Mouse (Mus musculus) hindbrain, embryonic 13.5 days (tissue): ENCODE data around the gene Auts2. TPM values are rescaled to one million over a fixed set of nuclear protein-coding genes. Genes with fewer than 3 reads are reported as not detected.

ENCODE experiments used
- ATAC-seq: fragments of 200-750 bp; cut with Nextera tagmentation; 2 replicates; pipeline ENCODE4 v1.8.0; 2017; ENCODE audit warnings: moderate TSS enrichment; ENCODE audit not compliant: low FRiP score
- H3K27ac ChIP-seq: fragments of 300-500 bp; sonication (generic); 2 replicates; pipeline ENCODE4 v1.5.1; 2015; ENCODE audit warnings: inconsistent platforms, mild to moderate bottlenecking, moderate library complexity
- H3K27me3 ChIP-seq: fragments of 300-500 bp; sonication (generic); 2 replicates; pipeline ENCODE4 v1.6.1; 2015; ENCODE audit warnings: mild to moderate bottlenecking, inconsistent platforms
- H3K36me3 ChIP-seq: fragments of 300-500 bp; sonication (generic); 2 replicates; pipeline ENCODE4 v1.6.1; 2015; ENCODE audit warnings: mild to moderate bottlenecking, inconsistent platforms
- H3K4me1 ChIP-seq: fragments of 300-500 bp; sonication (generic); replicated peaks from 2 replicates; pipeline ENCODE4 v1.6.1; 2015; ENCODE audit warnings: inconsistent platforms
- H3K4me2 ChIP-seq: fragments of 300-500 bp; sonication (generic); 2 replicates; pipeline ENCODE4 v1.6.1; 2015; ENCODE audit warnings: inconsistent platforms, mild to moderate bottlenecking, moderate library complexity
- H3K4me3 ChIP-seq: fragments of 300-500 bp; sonication (generic); 2 replicates; pipeline ENCODE4 v1.5.1; 2015; ENCODE audit warnings: mild to moderate bottlenecking, inconsistent platforms
- H3K9ac ChIP-seq: fragments of 300-500 bp; sonication (generic); 2 replicates; pipeline ENCODE4 v1.6.1; 2015; ENCODE audit warnings: mild to moderate bottlenecking, inconsistent platforms
- H3K9me3 ChIP-seq: fragments of 300-500 bp; sonication (generic); 2 replicates; pipeline ENCODE4 v1.6.1; 2016; ENCODE audit warnings: inconsistent platforms
- WGBS: fragments of 180-500 bp; shearing (Covaris S2); methylation state at CpG from one replicate; pipeline ENCODE4 v1.1.7; 2015; 5-methylcytosine and 5-hydroxymethylcytosine counted together
- polyA plus RNA-seq: library from polyadenylated mRNA; unstranded; fragments of >200 nt; fragmentation: Nextera tagmentation; extraction: Ambion mirVana; gene quantifications from 2 replicates; pipeline ENCODE4 v1.2.1, GENCODE M21; 2015

The Auts2 gene
- polyA plus RNA-seq, 1 experiment from 2014 or later: 89.9 TPM

- H3K4me2 ChIP-seq: no peak overlapping the region
- WGBS: 90% methylated on average over 4 of the region's 4 CpGs
- H3K4me3 ChIP-seq: no peak overlapping the region
- no peak overlapping the region for H3K9ac ChIP-seq
- H3K27ac ChIP-seq: no peak overlapping the region
- H3K4me1 ChIP-seq: peaks cover 53% of the 10 kb centered on the region
- ATAC-seq: no peak
- H3K27me3 ChIP-seq: no peaks in the 10 kb centered on the region
- no peaks in the 10 kb centered on the region for H3K36me3 ChIP-seq
- H3K9me3 ChIP-seq: no peaks in the 10 kb centered on the region
Observed at GRCm38 (mm10) chr5:132537475-132537874, 5.7 kb downstream of the Auts2 start.

- ATAC-seq: no peak
- 27% methylated on average over 3 of the region's 3 CpGs for WGBS
Observed at GRCm38 (mm10) chr5:132526395-132526794, 16.7 kb downstream of the Auts2 start.

DNA sequence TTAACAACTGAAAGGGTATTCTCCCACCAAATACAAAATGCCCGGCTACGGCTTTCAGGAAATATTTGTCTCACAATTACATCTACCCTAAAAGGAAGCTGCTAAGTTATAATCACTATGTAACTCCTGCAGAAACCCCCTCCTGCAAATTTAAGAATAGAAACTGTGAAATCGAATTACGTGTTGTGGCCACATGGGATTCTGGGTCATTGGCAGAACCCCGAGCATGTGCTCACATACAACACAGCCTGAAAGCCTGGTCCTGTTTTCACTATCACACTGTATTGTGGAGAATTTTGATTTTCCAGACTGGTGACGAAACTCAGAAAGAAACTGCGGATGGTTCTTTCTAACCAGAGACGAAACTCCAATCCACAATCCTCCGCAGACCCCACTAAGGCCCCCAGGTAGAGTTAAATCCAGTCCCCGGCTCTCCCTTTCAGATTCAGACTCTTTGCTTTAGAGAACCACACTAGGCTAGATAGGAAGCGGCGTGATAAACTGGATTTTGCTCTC is 21.7 kb downstream of the Auts2 start:
- no peak overlapping the region for H3K4me3 ChIP-seq
- H3K36me3 ChIP-seq: no peaks in the 10 kb centered on the region
- no peak overlapping the region for H3K27ac ChIP-seq
- no peaks in the 10 kb centered on the region for H3K27me3 ChIP-seq
- 32% methylated on average over 12 of the region's 12 CpGs for WGBS
- H3K9ac ChIP-seq: 0 out of 2 replicates have a peak overlapping the region, but pooled peaks have one; percentile 29
- 0 out of 2 replicates have a peak overlapping the region, but pooled peaks have one; percentile 8 for H3K4me2 ChIP-seq
- no peak for ATAC-seq
- no peaks in the 10 kb centered on the region for H3K9me3 ChIP-seq
- peaks cover 81% of the 10 kb centered on the region for H3K4me1 ChIP-seq

More at GRCm38 (mm10) chr5:132526395-132526794, 16.7 kb downstream of the Auts2 start:
- no peak overlapping the region for H3K4me3 ChIP-seq
- no peaks in the 10 kb centered on the region for H3K27me3 ChIP-seq
- no peak overlapping the region for H3K4me2 ChIP-seq
- H3K27ac ChIP-seq: no peak overlapping the region
- no peaks in the 10 kb centered on the region for H3K9me3 ChIP-seq
- peaks cover 81% of the 10 kb centered on the region for H3K4me1 ChIP-seq
- no peaks in the 10 kb centered on the region for H3K36me3 ChIP-seq
- H3K9ac ChIP-seq: no peak overlapping the region

- Histone ChIP-seq H3K27ac (0 out of 2 replicates have a peak overlapping the region, but pooled peaks have one; percentile 52), H3K4me3 (no peak overlapping the region), H3K27me3 (no peaks in the 10 kb centered on the region), H3K9ac (no peak overlapping the region), H3K4me2 (no peak overlapping the region), H3K4me1 (peaks cover 83% of the 10 kb centered on the region), H3K36me3 (no peaks in the 10 kb centered on the region), H3K9me3 (no peaks in the 10 kb centered on the region)
- ATAC-seq: no peak
- 35% methylated on average over 6 of the region's 6 CpGs for WGBS
Observed at GRCm38 (mm10) chr5:132517879-132518278, 25.3 kb downstream of the Auts2 start.

DNA sequence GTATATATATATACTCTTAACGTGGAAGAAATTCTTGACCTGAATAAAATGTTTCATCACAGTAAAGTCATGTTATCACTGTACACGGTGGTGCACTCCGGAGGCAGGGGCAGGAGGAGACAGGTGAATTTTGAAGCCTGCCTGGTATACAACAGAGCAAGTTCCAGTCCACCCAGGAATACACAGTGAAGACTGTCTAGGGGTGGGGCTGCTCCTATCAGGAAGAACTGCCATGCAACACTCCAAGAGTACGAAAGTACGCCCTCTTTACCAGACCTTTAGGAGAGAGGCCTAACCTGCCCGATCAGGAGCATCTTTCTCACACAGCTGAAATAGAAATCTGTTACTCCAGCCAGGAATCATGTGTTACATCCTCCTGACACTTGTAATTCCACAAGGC is 28.6 kb downstream of the Auts2 start:
- H3K27ac ChIP-seq: no peak overlapping the region
- H3K4me1 ChIP-seq: peaks cover 63% of the 10 kb centered on the region
- 91% methylated on average over 6 of the region's 6 CpGs for WGBS
- H3K27me3 ChIP-seq: no peaks in the 10 kb centered on the region
- ATAC-seq: no peak
- H3K9ac ChIP-seq: no peak overlapping the region
- no peak overlapping the region for H3K4me3 ChIP-seq
- H3K4me2 ChIP-seq: no peak overlapping the region
- no peaks in the 10 kb centered on the region for H3K9me3 ChIP-seq
- H3K36me3 ChIP-seq: no peaks in the 10 kb centered on the region

DNA sequence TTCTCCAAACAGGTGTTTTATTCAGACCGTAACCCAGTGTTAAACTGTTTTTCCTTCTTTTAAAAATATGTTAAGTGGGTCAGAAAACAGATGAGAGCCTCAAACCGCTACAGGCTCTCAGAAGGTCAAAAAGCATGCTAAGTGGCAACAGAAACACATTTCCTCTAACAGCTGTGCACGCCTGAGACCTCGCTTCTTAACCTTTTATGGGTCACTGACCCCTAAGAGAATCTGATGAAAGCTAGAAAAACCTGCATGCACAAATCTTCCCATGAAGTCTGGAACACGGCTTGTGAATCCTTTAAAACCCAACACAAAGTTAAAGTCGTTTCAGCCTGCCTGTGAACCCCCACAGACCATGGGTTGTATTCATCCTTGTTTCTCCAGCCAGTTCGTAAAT is 29.9 kb downstream of the Auts2 start:
- no peak for ATAC-seq
- H3K9ac ChIP-seq: no peak overlapping the region
- 32% methylated on average over 7 of the region's 7 CpGs for WGBS
- H3K9me3 ChIP-seq: no peaks in the 10 kb centered on the region
- H3K4me2 ChIP-seq: no peak overlapping the region
- no peaks in the 10 kb centered on the region for H3K36me3 ChIP-seq
- no peaks in the 10 kb centered on the region for H3K27me3 ChIP-seq
- peaks cover 57% of the 10 kb centered on the region for H3K4me1 ChIP-seq
- no peak overlapping the region for H3K4me3 ChIP-seq
- no peak overlapping the region for H3K27ac ChIP-seq

DNA sequence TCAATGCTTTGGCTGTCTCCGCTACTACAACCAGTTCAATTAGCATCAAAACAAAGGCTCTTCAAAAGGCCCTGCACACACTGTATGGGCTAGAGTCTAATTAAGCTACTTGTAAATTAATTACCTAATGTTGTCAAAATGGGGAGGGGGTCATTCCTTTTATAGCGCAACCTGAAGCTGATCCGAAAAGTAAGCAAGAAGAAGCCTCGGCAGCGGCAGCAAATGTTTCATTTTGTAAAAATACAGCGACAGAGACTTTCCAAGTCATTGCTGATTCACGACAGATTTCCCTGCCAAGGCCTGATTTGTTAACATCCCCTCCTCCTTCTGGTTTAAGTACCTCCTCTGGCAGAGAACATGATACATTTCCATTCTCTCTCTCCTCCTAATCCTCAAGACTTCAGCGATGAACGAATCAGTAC is 33.7 kb downstream of the Auts2 start:
- Histone ChIP-seq H3K9ac (no peak overlapping the region), H3K36me3 (no peaks in the 10 kb centered on the region), H3K27ac (no peak overlapping the region), H3K9me3 (no peaks in the 10 kb centered on the region), H3K27me3 (no peaks in the 10 kb centered on the region), H3K4me1 (peaks cover 30% of the 10 kb centered on the region), H3K4me3 (no peak overlapping the region), H3K4me2 (peak overlapping the region; percentile 21; the same call in 1 of the 2 replicates)
- no peak for ATAC-seq
- WGBS: 14% methylated on average over 9 of the region's 9 CpGs

- Histone ChIP-seq H3K9me3 (no peaks in the 10 kb centered on the region), H3K36me3 (no peaks in the 10 kb centered on the region), H3K4me3 (no peak overlapping the region), H3K27ac (no peak overlapping the region), H3K4me1 (peaks cover 30% of the 10 kb centered on the region), H3K27me3 (no peaks in the 10 kb centered on the region), H3K9ac (no peak overlapping the region), H3K4me2 (no peak overlapping the region)
- 95% methylated on average over 1 of the region's 1 CpGs for WGBS
- no peak for ATAC-seq
Observed at GRCm38 (mm10) chr5:132504893-132505292, 38.3 kb downstream of the Auts2 start.

DNA sequence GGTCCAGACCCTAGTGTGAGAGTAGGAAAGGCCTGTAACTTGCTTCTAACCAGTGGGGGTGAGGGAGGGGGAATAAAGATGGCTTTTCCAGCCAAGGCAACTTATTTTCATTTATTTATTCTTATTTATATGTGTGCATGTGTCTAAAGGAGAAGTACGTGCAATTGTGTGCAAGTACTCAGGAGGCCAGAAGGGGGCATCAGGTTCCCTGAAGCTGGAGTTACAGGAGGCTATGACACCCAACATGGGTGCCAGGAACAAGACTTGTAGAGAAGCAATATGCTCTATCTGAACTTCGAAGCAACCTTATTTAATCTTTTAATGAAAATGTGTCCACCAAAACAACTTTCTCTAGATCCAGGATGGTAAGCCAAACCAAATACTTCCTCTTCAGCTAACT is 39.7 kb downstream of the Auts2 start:
- H3K36me3 ChIP-seq: no peaks in the 10 kb centered on the region
- peaks cover 22% of the 10 kb centered on the region for H3K4me1 ChIP-seq
- no peak for ATAC-seq
- 98% methylated on average over 2 of the region's 2 CpGs for WGBS
- H3K4me2 ChIP-seq: no peak overlapping the region
- no peak overlapping the region for H3K27ac ChIP-seq
- H3K9me3 ChIP-seq: no peaks in the 10 kb centered on the region
- no peak overlapping the region for H3K4me3 ChIP-seq
- H3K27me3 ChIP-seq: no peaks in the 10 kb centered on the region
- H3K9ac ChIP-seq: no peak overlapping the region

DNA sequence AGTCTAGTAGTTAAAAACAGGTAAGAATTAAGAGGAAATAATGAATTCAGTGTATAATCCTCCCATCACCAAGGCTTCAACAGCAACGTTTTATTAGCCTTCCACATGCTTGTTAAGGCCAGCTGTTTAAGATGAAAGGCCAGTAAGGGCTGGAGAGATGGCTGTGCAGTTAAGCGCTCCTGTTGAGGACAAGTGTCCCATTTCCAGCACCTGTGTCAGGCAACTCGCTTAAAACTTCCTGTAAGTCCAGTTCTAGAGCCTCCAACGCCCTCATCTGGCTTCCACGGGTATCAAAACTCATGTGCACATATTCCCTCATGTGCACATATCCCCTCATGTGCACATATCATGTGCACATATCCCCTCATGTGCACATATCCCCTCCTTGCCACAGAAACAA is 41.1 kb downstream of the Auts2 start:
- Histone ChIP-seq H3K27ac (no peak overlapping the region), H3K4me2 (no peak overlapping the region), H3K4me3 (no peak overlapping the region), H3K4me1 (peaks cover 25% of the 10 kb centered on the region), H3K27me3 (no peaks in the 10 kb centered on the region), H3K9ac (no peak overlapping the region), H3K9me3 (no peaks in the 10 kb centered on the region), H3K36me3 (no peaks in the 10 kb centered on the region)
- 25% methylated on average over 5 of the region's 5 CpGs for WGBS
- ATAC-seq: no peak

DNA sequence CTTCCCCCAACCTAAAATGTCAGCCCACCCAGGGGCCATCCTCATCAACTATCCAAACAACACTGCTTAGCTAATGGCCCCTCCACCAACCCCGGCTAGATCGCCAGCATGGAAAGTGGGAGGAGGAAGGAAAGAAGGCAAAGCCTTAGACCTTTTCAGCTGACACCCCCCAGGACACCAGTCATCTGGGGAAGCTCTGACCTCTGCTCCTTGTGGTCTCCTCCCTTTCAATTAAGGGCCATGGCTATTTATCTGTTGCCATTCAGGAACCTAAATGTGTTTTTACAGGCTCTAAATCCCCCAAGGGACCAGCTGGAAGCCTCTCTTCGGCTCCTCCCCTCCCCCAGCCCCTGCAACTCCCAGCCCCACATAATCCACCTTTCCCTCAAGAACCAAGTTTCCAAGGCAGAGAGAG is 42.3 kb downstream of the Auts2 start:
- Histone ChIP-seq H3K27me3 (no peaks in the 10 kb centered on the region), H3K9me3 (no peaks in the 10 kb centered on the region), H3K9ac (no peak overlapping the region), H3K27ac (no peak overlapping the region), H3K4me1 (peaks cover 31% of the 10 kb centered on the region), H3K4me2 (no peak overlapping the region), H3K36me3 (no peaks in the 10 kb centered on the region), H3K4me3 (no peak overlapping the region)
- 3% methylated on average over 3 of the region's 3 CpGs for WGBS
- no peak for ATAC-seq

GRCm38 (mm10) chr5:132498896-132499295 is 44.2 kb downstream of the Auts2 start:
- no peak for ATAC-seq
- Histone ChIP-seq H3K27ac (no peak overlapping the region), H3K4me1 (peaks cover 31% of the 10 kb centered on the region), H3K27me3 (no peaks in the 10 kb centered on the region), H3K36me3 (no peaks in the 10 kb centered on the region), H3K9ac (no peak overlapping the region), H3K4me2 (no peak overlapping the region), H3K4me3 (no peak overlapping the region), H3K9me3 (no peaks in the 10 kb centered on the region)
- WGBS: 82% methylated on average over 2 of the region's 2 CpGs

DNA sequence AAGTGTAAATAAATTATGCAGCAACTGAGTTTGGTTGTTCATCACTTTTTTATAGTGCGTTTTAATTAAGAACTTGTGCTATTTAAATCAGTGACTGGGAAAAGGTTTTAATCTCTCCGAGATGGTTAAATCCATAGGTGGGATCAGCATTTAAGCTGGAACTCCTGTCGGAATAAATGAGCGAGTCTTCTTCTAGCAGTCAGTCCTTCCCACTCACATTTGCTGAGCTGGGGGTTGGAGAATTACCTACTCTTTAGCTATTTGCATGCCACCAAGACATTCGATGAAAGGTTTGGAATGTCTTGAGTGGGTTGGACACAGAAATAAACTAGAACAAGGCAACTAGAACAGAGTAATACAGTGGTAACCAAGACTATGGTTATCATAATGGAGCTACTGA is 45.1 kb downstream of the Auts2 start:
- peaks cover 31% of the 10 kb centered on the region for H3K4me1 ChIP-seq
- no peak overlapping the region for H3K27ac ChIP-seq
- no peaks in the 10 kb centered on the region for H3K27me3 ChIP-seq
- no peak overlapping the region for H3K9ac ChIP-seq
- no peaks in the 10 kb centered on the region for H3K36me3 ChIP-seq
- no peak for ATAC-seq
- H3K4me2 ChIP-seq: no peak overlapping the region
- WGBS: 88% methylated on average over 5 of the region's 5 CpGs
- H3K9me3 ChIP-seq: no peaks in the 10 kb centered on the region
- no peak overlapping the region for H3K4me3 ChIP-seq
